Mouse (Mus musculus) thymus, postnatal 0 days (tissue): ENCODE data around the gene Rrp1. TPM values are rescaled to one million over a fixed set of nuclear protein-coding genes. Genes with fewer than 3 reads are reported as not detected.

ENCODE experiments used
- DNase-seq: peaks from one replicate; pipeline ENCODE4 v3.0.0-alpha.2; 2015; ENCODE audit warnings: low spot score
- polyA plus RNA-seq: library from polyadenylated mRNA; unstranded; fragments of >200 nt; fragmentation: Nextera tagmentation; extraction: Ambion mirVana; gene quantifications from 2 replicates; pipeline ENCODE4 v1.2.1, GENCODE M21; 2015

Gene Rrp1
- polyA plus RNA-seq: 373 and 391 TPM in 2 replicates

- peak; percentile 98 for DNase-seq
Observed at GRCm38 (mm10) chr10:78412319-78413151, at the start of gene Rrp1. Gene Rrp1, minus strand, starts transcription at chr10:78413043.

- DNase-seq: peak; percentile 28
Observed at GRCm38 (mm10) chr10:78461767-78462166, 48.9 kb upstream of the Rrp1 start.

- no peak for DNase-seq
Observed at GRCm38 (mm10) chr10:78460463-78460862, 47.6 kb upstream of the Rrp1 start.

GRCm38 (mm10) chr10:78458348-78459111 lies 45.7 kb upstream of the Rrp1 start:
- DNase-seq: no peak

- DNase-seq: peak; percentile 96
Observed at GRCm38 (mm10) chr10:78457495-78458347, 44.9 kb upstream of the Rrp1 start.

- DNase-seq: no peak
Observed at GRCm38 (mm10) chr10:78456696-78457095, 43.9 kb upstream of the Rrp1 start.

DNA sequence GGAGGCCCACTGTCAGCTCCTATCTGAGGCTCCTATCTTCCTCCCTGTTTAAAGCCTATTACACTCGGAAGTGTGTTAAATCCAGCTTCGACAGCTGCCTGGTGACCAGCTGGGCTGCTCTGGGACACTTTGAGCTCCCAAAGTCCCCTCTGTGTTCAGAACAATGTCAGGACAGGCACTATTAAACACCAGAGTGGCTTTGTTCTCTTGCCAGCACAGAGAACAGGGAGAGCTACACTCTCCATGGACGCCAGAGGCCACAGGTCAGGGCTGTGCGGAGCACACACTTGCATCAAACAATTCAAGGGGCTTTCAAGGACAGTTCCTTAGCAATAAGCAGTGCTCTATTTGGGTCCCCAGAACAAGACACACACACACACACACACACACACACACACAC lies 39.8 kb upstream of the Rrp1 start:
- no peak for DNase-seq

GRCm38 (mm10) chr10:78450761-78451160 lies 37.9 kb upstream of the Rrp1 start:
- no peak for DNase-seq

DNA sequence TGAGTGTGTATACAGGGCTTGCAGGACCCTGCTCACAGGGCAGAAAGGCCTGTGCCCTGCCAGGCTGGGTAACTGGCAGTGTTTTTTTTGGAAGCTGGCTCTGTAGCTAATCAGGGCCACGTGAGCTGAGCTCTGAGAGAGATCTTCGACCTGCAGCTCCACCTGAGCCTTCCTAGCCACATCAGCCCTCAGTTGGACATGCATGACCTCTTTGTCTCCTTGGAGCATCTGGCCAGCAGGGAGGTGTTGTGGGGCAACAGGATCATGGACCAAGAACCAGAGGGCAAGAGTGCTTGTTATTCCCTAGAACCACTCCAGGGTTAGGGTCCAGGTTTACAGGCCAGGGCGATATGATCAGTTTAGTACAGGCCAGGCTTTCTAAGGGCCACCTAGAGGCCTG lies 34.6 kb upstream of the Rrp1 start:
- DNase-seq: no peak

DNA sequence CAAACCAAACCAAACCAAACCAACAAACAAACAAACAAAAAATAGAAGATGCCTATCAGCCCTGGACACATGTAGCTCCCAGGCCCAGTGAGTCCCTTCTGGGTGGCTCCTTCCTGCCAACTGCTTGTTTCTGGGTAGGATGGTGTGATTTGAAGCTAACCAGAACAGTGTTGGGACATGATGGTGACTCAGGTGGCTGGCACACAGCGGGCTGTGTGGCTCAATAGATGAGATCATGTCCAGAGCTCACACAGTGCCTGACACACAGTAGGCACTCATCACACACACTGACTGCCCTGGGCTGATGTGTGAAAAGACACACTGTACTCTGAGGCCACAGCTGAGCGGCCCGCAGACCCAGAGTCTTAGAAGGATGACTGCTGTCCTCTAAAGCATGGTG lies 33.4 kb upstream of the Rrp1 start:
- no peak for DNase-seq

DNA sequence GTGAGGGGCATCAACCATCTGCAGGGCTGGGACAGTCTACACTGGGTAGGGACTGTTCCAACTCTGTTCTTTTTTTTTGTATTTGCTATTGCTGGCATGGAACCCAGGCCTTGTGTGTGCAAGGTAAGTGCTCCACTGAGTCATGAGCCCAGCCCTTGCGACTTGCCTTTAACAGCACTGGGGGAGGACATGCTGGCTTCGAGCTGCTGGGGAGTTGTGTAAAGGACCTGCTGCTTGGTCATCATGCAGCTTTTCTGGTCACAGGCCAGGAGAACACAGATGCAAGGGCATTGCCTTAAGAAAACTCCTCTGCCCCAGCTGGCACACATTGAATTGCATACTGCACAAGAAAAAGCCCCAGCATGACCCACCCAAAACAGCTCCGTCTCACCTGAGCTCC lies 29.4 kb upstream of the Rrp1 start:
- DNase-seq: no peak

DNA sequence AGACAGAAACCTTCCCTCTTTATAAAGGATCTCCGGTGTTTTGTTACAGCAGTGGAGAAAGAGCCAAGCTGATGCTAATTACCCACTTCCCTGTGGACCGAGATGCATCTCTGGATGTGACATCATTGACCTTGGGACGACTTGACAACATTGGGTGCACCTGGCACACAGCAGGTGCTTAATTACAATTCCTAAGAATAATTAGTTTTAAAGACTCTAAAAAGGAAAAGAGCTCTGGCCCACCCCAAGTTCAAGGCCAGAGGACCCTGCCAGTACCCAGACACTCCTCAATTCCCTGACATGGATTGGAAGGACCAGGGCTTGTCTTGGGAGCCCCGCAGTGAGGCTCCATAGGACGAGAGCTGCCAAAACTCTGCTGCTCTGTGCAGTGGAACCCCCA lies 28.8 kb upstream of the Rrp1 start:
- DNase-seq: no peak

DNA sequence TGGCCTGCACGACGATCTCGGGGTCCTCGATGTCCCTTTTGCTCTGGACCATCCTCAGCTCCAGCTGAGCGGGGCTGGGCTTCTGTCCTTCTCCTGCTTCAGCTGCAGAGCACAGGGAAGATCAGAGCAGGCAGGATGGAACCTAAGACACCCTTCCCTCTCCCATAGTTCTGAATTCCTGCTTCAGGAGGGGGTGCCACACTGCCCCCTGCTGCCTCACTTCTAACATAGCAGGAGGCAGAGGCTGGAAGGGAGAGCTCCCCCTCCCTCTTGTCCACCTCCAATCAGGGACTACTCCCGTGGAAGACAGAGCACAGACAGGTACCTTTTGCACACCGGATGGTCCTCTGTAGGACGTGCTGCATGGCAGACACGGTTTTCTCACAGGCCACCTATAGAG lies 28.0 kb upstream of the Rrp1 start:
- no peak for DNase-seq

DNA sequence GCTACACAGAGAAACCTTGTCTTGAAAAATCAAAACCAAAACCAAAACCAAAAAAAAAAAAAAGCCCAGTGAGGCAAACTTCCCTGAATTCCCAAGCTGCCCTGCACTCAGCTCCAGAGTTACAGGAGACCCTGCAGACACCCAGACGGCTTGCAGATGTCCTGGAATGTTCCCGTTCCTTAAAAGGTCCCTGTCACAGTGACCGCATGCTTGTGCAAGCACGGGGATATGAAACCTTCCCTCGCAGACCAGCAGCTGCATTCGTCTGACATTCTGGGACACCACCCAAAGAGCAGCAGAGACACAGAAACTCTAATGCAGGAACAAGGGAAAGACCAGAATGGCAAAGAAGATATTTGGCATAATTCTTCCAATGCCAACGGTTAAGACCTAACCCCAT lies 27.1 kb upstream of the Rrp1 start:
- no peak for DNase-seq

GRCm38 (mm10) chr10:78439550-78439949 lies 26.7 kb upstream of the Rrp1 start:
- peak; percentile 61 for DNase-seq

DNA sequence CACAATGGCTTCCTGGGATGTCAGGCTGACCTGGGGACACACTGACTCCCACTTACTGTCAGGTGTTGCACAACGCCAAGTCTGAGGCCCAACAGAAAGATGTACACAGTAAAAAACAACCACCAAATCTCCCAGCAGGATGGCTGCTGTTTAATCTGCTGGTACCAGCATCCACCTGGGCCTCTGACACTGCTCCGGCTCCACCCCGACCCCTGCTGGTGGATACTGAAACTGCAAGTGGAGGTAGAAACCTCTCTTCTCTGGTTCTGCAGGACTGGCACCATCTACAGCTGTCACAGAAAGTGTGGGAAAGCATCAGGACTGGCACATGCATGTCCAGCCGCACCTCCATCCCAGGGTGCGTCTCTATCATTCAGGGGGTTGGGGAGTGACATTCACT lies 25.3 kb upstream of the Rrp1 start:
- DNase-seq: peak; percentile 85

DNA sequence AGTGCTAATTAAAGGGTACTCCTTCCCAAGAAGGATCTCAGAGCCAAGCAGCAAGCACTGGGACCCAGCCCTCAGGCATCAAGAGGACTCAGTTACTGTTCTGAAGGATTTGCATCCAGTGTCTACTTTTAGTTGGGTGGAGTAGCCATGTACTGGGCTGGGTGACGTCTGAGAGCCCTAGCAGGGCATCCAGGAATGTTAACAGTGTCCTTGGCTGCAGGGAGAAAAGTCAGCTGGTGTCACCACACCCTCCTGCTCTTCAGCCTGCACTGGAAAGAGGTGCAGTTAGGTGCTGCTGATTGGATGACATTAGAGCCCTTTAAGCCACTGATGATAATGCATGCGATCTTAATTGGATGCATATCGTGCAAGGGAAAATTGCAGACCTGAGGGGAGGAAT lies 20.0 kb upstream of the Rrp1 start:
- DNase-seq: no peak

GRCm38 (mm10) chr10:78429776-78430175 lies 16.9 kb upstream of the Rrp1 start:
- DNase-seq: no peak

GRCm38 (mm10) chr10:78429180-78429579 lies 16.3 kb upstream of the Rrp1 start:
- DNase-seq: no peak

DNA sequence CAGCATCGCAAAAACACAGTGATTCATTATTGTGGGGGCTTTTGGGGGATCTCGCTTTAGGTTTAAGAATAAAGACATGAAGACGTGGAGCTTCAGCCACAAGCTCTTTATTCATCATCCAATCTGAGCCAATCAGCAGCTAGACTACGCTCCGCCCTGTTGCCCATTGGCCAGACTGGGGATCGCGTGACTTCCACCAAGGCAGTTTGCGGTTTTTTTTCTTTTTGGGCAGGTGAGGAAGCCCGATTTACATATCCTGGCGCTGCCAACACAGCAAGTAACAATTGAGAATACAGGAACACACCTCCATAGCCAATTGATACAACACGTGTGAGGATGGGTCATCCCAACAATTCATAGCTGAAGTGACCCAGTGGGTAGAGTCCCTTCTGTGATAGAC lies 15.2 kb upstream of the Rrp1 start:
- no peak for DNase-seq

DNA sequence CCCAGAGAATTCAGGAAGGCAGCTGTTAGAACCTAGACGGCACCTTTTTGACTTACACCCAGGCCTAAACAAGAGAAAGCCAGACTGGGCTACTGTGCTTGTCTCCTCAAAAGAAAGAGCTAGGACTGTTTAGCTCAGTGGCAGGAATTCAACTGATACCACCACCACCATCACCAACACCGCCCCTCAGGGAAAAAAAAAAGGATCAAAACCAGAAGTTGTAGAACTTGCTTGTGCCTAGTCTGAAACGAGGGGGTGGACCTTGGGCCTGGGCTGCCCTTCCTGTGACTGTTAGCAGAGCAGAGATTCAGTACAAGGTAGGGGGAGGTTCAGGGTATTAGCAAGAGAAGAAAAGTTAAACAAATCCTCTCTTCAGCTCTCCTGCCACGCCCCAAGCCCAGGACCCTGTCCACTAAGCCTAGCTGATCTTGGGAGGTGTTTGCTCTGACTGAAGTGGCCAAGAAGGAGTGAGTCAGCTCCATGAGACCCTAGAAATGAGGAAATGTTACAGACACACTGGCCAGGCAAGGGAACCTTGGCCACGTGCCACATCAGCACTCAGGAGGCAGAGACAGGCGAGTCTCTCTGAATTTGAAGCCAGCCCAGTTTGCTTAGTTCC lies 13.4 kb upstream of the Rrp1 start:
- no peak for DNase-seq
